Mouse (Mus musculus) liver, postnatal 0 days (tissue): Measurements from ENCODE around the gene Ifrd2. TPM values are rescaled to one million over a fixed set of nuclear protein-coding genes. Genes with fewer than 3 reads are reported as not detected.

Experiments
- ATAC-seq: fragments of 200-750 bp; cut with Nextera tagmentation; 2 replicates; pipeline ENCODE4 v1.8.0; 2017; ENCODE audit warnings: mild to moderate bottlenecking, moderate library complexity
- DNase-seq: peaks from one replicate; pipeline ENCODE4 v3.0.0-alpha.2; 2016
- H3K27ac ChIP-seq: fragments of 300-500 bp; sonication (generic); 2 replicates; pipeline ENCODE4 v1.5.1; 2014; ENCODE audit warnings: antibody characterized with exemption, moderate library complexity, mild to moderate bottlenecking, low read depth
- H3K27me3 ChIP-seq: fragments of 300-500 bp; sonication (generic); 2 replicates; pipeline ENCODE4 v1.6.1; 2014; ENCODE audit warnings: low read length, control low read depth, mixed read lengths; ENCODE audit not compliant: insufficient read depth
- H3K36me3 ChIP-seq: fragments of 300-500 bp; sonication (generic); replicated peaks from 2 replicates; pipeline ENCODE4 v1.6.1; 2014; ENCODE audit warnings: mild to moderate bottlenecking, control low read depth, low read length, moderate library complexity, mixed read lengths; ENCODE audit not compliant: insufficient read depth
- H3K4me1 ChIP-seq: fragments of 300-500 bp; sonication (generic); 2 replicates; pipeline ENCODE4 v1.6.1; 2014; ENCODE audit warnings: antibody characterized with exemption, mild to moderate bottlenecking, control low read depth; ENCODE audit not compliant: insufficient read depth
- H3K4me2 ChIP-seq: fragments of 300-500 bp; sonication (generic); 2 replicates; pipeline ENCODE4 v1.6.1; 2014; ENCODE audit warnings: low read depth, mild to moderate bottlenecking, low read length, moderate library complexity, mixed read lengths
- H3K4me3 ChIP-seq: fragments of 300-500 bp; sonication (generic); 2 replicates; pipeline ENCODE4 v1.5.1; 2014; ENCODE audit warnings: low read depth, low read length
- H3K9ac ChIP-seq: fragments of 300-500 bp; sonication (generic); replicated peaks from 2 replicates; pipeline ENCODE4 v1.6.1; 2014; ENCODE audit warnings: mild to moderate bottlenecking, moderate library complexity
- H3K9me3 ChIP-seq: fragments of 300-500 bp; sonication (generic); 2 replicates; pipeline ENCODE4 v1.6.1; 2016; ENCODE audit warnings: mild to moderate bottlenecking, control low read depth, low read length, mixed read lengths
- CTCF ChIP-seq: sonication (generic); IDR thresholded peaks from 2 replicates; pipeline ENCODE4 v1.5.1; 2016; ENCODE audit warnings: antibody characterized with exemption, low read depth
- EP300 ChIP-seq: IDR thresholded peaks from 2 replicates; pipeline ENCODE4 v1.6.1; 2016; ENCODE audit warnings: antibody characterized with exemption, low read depth, mild to moderate bottlenecking
- WGBS: fragments of 180-500 bp; shearing (Covaris S2); extraction: QIAGEN DNeasy Blood & Tissue Kit; methylation state at CpG from one replicate; pipeline ENCODE4 v1.1.7; 2014; ENCODE audit not compliant: insufficient replicate concordance; 5-methylcytosine and 5-hydroxymethylcytosine counted together
- polyA plus RNA-seq: library from polyadenylated mRNA; unstranded; fragments of >200 nt; fragmentation: Nextera tagmentation; extraction: Ambion mirVana; gene quantifications from 2 replicates; pipeline ENCODE4 v1.2.1, GENCODE M21; 2015

The Ifrd2 gene
- polyA plus RNA-seq, 1 experiment from 2014 or later: 68.0 TPM

DNA sequence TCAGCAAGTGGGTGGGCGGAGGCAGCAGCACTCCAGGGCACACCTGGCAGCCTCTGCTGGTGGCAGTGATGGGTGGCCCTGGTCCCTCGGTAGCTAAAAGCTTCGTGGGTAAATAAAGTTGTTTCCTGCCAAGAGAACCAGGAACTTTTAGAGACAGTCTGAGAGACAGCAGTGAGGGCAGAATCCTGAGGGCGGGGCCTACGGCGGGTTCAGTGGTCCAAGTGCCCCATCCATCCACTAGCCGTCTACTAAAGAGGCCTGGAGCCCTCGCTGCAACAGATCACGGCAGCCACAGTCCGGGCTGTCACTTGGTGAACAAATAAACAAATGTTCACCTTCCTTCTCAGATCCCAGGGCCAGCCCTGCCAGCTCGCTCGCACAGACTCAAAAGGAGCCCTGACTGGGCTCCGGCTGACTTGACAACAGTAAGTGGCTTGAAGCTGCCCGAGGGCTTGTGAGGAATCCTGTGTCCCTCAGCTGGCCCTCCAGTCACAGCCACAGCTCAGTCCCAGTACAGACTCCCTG, 42.5 kb downstream of the Ifrd2 start:
- Histone ChIP-seq H3K4me1 (peaks cover 75% of the 10 kb centered on the region), H3K9ac (peak overlapping the region; percentile 39; the same call in 1 of the 2 replicates), H3K9me3 (no peaks in the 10 kb centered on the region), H3K27ac (peak overlapping the region; percentile 85), H3K4me3 (peak overlapping the region; percentile 21; the same call in 1 of the 2 replicates), H3K27me3 (no peaks in the 10 kb centered on the region), H3K4me2 (peak overlapping the region; percentile 42), H3K36me3 (peaks cover 20% of the 10 kb centered on the region)
- 46% methylated on average over 14 of the region's 14 CpGs for WGBS
- DNase-seq: no peak
- no peak for ATAC-seq
- TF ChIP-seq EP300: no peak
- no peak for TF ChIP-seq CTCF

DNA sequence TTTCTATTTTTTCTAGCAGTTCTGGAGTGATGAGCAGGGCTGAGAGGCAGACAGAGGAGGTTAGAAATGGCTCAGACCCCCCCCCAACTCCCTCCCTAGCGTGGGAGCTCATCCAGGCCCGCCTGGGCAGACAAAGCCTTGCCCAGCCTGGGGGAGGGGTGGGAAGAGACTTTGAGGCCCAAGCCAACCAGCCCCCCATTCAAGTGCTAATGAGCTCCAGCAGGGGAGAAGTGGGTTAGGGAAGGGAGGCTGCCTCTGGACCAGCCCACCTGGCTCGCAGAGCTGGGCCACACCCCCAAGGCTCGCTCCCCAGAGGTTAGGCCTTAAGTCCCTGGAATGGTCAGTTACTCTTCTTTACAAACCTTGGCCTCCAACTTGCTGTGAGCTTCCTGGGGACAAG, 43.1 kb downstream of the Ifrd2 start:
- H3K36me3 ChIP-seq: peaks cover 20% of the 10 kb centered on the region; the same call in 1 of the 2 replicates
- H3K9ac ChIP-seq: peak overlapping the region; percentile 39; the same call in 1 of the 2 replicates
- no peaks in the 10 kb centered on the region for H3K9me3 ChIP-seq
- H3K4me1 ChIP-seq: peaks cover 69% of the 10 kb centered on the region
- H3K27me3 ChIP-seq: no peaks in the 10 kb centered on the region
- TF ChIP-seq EP300: no peak
- no peak for TF ChIP-seq CTCF
- 59% methylated on average over 4 of the region's 4 CpGs for WGBS
- peak overlapping the region; percentile 85 for H3K27ac ChIP-seq
- H3K4me2 ChIP-seq: peak overlapping the region; percentile 42
- ATAC-seq: no peak
- no peak overlapping the region for H3K4me3 ChIP-seq
- DNase-seq: no peak

DNA sequence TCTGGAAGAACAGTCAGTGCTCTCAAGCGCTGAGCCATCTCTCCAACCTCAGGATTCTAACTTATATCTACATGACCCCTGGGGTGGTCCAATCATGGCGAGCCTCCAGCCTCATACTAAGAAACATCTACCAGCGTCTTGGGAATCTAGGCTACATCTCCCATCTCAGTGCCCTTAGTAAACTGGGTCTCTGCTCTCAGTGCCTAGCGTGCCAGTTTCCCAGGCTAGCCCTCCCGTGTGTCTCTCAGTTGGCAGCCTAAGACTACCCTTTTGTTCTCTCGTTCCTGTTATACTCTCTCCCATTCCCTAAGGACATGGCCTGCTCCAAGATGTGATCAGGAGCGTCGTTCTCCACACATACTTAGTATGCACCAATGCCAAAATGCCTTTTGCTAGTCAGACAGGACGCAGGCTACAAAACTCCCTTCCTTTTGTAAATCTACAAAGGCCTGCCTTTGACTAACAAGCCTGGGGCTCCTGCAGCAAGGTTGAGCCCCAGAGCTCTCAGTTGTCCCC, 43.9 kb downstream of the Ifrd2 start:
- 0 out of 2 replicates have a peak overlapping the region, but pooled peaks have one; percentile 99 for H3K9ac ChIP-seq

DNA sequence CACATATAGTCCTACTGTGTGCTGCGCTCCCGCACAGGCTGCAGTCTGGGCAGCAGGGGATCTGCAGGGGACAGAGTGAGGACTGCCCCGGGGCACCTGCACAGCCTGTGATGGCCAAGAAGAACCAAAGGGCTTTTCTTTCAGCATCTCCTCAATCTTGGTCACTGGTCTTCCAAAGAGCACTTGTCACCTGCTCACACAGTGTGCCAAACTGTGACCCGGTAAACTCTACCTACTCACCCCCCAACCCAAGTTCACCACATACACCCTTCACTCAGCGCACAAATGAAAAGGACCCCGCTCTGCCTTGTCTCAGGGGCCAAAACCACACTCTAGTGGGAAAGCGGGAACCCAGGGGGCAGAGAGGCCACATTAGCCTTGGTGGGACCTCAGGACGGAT, 44.4 kb downstream of the Ifrd2 start:
- H3K4me1 ChIP-seq: peaks cover 65% of the 10 kb centered on the region
- peaks cover 17% of the 10 kb centered on the region; the same call in 1 of the 2 replicates for H3K36me3 ChIP-seq
- 87% methylated on average over 8 of the region's 8 CpGs for WGBS
- H3K9ac ChIP-seq: peak overlapping the region; percentile 99
- ATAC-seq (no peak), DNase-seq (no peak)
- TF ChIP-seq CTCF: no peak
- no peak for TF ChIP-seq EP300
- H3K27ac ChIP-seq: peak overlapping the region; percentile 97
- no peaks in the 10 kb centered on the region for H3K9me3 ChIP-seq
- H3K4me2 ChIP-seq: peak overlapping the region; percentile 79
- H3K27me3 ChIP-seq: no peaks in the 10 kb centered on the region
- peak overlapping the region; percentile 99; the same call in 1 of the 2 replicates for H3K4me3 ChIP-seq

More for the DNA sequence above, 43.9 kb downstream of the Ifrd2 start:
- TF ChIP-seq CTCF (no peak), EP300 (no peak)
- 90% methylated on average over 9 of the region's 9 CpGs for WGBS
- Histone ChIP-seq H3K4me3 (peak overlapping the region; percentile 99; the same call in 1 of the 2 replicates), H3K4me1 (peaks cover 69% of the 10 kb centered on the region), H3K27ac (peak overlapping the region; percentile 97; the same call in 1 of the 2 replicates), H3K9me3 (no peaks in the 10 kb centered on the region), H3K36me3 (peaks cover 17% of the 10 kb centered on the region; the same call in 1 of the 2 replicates), H3K4me2 (peak overlapping the region; percentile 79; the same call in 1 of the 2 replicates), H3K27me3 (no peaks in the 10 kb centered on the region)
- DNase-seq (no peak), ATAC-seq (no peak)

DNA sequence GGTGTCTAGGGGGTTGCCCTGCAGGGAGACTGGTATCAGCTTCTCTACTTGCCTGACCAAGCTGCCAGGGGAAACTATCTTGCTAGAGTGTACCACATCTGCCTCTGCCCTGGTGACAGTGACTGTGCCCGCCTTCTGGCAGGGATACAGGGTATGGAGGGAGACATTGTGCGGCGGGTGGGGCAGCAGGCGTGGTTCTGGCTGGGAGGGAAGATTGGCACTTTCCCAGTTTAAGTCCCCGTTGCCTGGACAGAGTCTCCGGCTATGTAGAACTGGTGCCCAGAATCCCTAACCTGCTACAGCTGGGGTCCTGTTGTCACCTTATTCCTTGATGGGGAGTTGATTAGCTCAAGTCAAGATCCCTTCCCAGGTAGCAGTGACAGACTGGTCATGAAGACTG, 45.0 kb downstream of the Ifrd2 start:
- 28% methylated on average over 6 of the region's 6 CpGs for WGBS

DNA sequence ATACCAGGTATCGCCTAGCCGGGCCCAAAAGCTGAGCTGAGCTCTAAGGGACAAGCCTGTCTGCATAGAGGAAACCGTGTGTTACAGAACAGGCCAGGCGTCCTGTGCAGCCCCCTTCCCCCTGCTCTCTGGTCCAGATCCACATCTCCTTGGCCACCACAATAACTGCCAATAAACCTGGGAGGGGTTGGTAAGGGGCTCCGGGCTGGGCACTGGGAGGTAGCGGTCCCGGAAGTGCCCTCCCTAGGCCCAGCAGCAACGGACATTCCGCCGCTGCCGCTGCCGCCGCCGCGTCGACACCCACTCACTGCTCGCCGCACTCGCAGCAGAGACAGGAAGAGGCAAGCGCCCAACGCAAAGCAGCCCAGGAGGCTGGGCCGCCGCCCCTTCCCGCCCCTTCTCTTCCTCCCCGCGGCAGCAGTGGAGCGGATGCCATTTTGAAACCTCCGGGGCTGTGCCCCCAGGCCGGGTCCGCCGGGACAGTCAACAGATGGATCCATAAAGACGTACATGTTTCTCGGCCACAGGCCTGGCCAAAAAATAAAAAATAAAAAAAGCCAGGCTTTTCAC, 45.7 kb downstream of the Ifrd2 start:
- TF ChIP-seq EP300: 0 out of 2 replicates have a peak, but pooled peaks have one; percentile 25
- no peak for TF ChIP-seq CTCF
- no peaks in the 10 kb centered on the region for H3K27me3 ChIP-seq
- peaks cover 9% of the 10 kb centered on the region; the same call in 1 of the 2 replicates for H3K36me3 ChIP-seq
- ATAC-seq (peak; percentile 30), DNase-seq (peak; percentile 90)
- H3K27ac ChIP-seq: peak overlapping the region; percentile 97
- H3K4me3 ChIP-seq: peak overlapping the region; percentile 99
- peaks cover 51% of the 10 kb centered on the region for H3K4me1 ChIP-seq
- under 1% methylated on average over 24 of the region's 33 CpGs for WGBS
- peak overlapping the region; percentile 79 for H3K4me2 ChIP-seq
- H3K9me3 ChIP-seq: no peaks in the 10 kb centered on the region
- peak overlapping the region; percentile 99 for H3K9ac ChIP-seq

More for the DNA sequence above, 45.0 kb downstream of the Ifrd2 start:
- Histone ChIP-seq H3K4me2 (peak overlapping the region; percentile 79), H3K4me1 (peaks cover 58% of the 10 kb centered on the region), H3K4me3 (peak overlapping the region; percentile 99), H3K36me3 (peaks cover 14% of the 10 kb centered on the region; the same call in 1 of the 2 replicates), H3K27ac (peak overlapping the region; percentile 97), H3K27me3 (no peaks in the 10 kb centered on the region), H3K9ac (peak overlapping the region; percentile 99), H3K9me3 (no peaks in the 10 kb centered on the region)
- TF ChIP-seq CTCF: no peak
- 0 out of 2 replicates have a peak, but pooled peaks have one; percentile 18 for TF ChIP-seq EP300
- ATAC-seq (peak; percentile 35), DNase-seq (peak; percentile 75)
